Mouse (Mus musculus): Measurements from ENCODE around the gene Klk4. TPM values are rescaled to one million over a fixed set of nuclear protein-coding genes. Genes with fewer than 3 reads are reported as not detected.

Klk4 gene
- total RNA-seq, 1 experiment, result not detected

DNA sequence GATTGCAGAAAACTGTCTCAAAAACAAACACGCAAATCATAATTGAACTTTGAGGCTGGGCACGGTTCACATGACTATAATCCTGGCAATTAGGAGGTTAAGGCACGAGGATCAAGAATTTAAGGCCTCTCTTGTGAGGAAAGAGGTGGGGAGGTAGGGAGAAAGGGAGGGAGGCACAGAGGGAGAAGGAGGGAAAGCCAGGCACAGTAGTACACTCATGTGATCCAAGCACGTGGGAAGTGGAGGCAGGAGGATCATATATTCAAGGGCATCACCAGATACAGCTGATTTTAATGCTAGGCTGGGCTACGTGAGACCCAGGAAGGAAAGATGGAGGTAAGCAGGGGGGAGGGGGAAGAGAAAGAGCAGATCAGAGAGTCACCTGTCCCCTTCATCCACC is 10.4 kb downstream of the Klk4 start:
- in situ Hi-C loops (cut with MboI; ENCODE audit: low sequenced_read_pairs in 2 of 2, unreplicated experiment in 2 of 2), result loop anchor here (25.0 kb wide), 1 partner anchor 204 kb away; the partner anchor contains the start of gene Klk14 (in 2 of the 2)
- no peak for DNase-seq (ENCODE audit: low read depth, low spot score)
- Histone ChIP-seq H3K36me3 (ENCODE audit: control insufficient read depth, insufficient read depth, low read length, poor library complexity, severe bottlenecking) (no peaks in the 10 kb centered on the region), H3K9me3 (ENCODE audit: control insufficient read depth, insufficient read depth, low read depth, low read length) (no peaks in the 10 kb centered on the region), H3K4me3 (ENCODE audit: insufficient read depth in 1 of 2, low read depth in 1 of 2, low read length in 2 of 2, poor library complexity in 1 of 2, severe bottlenecking in 1 of 2) (no peak overlapping the region), H3K9ac (ENCODE audit: insufficient read depth, low read depth, low read length, poor library complexity, severe bottlenecking) (no peak overlapping the region), H3K27ac (ENCODE audit: insufficient read depth, low read depth, low read length, poor library complexity, severe bottlenecking) (no peak overlapping the region), H3K4me1 (ENCODE audit: control insufficient read depth in 2 of 2, insufficient read depth in 2 of 2, low read length in 2 of 2, poor library complexity in 1 of 2) (no peaks in the 10 kb centered on the region)
- no peak for TF ChIP-seq ZNF384 (IDR thresholded peaks at IDR 0.05; ENCODE audit: low read depth, low read length)
- no peak for TF ChIP-seq HCFC1 (IDR thresholded peaks at IDR 0.05; ENCODE audit: borderline replicate concordance, insufficient read depth, low read length)
- no peak for TF ChIP-seq CHD2 (IDR thresholded peaks at IDR 0.05; ENCODE audit: low read depth, low read length)
- no peak for TF ChIP-seq MAFK (IDR thresholded peaks at IDR 0.05; ENCODE audit: insufficient read depth, low read depth, low read length)
- TF ChIP-seq ZC3H11A (IDR thresholded peaks at IDR 0.05; ENCODE audit: borderline replicate concordance, low read depth, low read length), result no peak

GRCm38 (mm10) chr7:43891788-43892187 is 10.8 kb downstream of the Klk4 start:
- no peaks in the 10 kb centered on the region for H3K4me1 ChIP-seq (ENCODE audit: control insufficient read depth in 2 of 2, insufficient read depth in 2 of 2, low read length in 2 of 2, poor library complexity in 1 of 2)
- in situ Hi-C loops (cut with MboI; ENCODE audit: low sequenced_read_pairs in 2 of 2, unreplicated experiment in 2 of 2), result loop anchor here (25.0 kb wide), 1 partner anchor 204 kb away; the partner anchor contains the start of gene Klk14 (in 2 of the 2)
- DNase-seq (ENCODE audit: low read depth, low spot score), result no peak
- no peak overlapping the region for H3K4me3 ChIP-seq (ENCODE audit: insufficient read depth in 1 of 2, low read depth in 1 of 2, low read length in 2 of 2, poor library complexity in 1 of 2, severe bottlenecking in 1 of 2)
- TF ChIP-seq HCFC1 (IDR thresholded peaks at IDR 0.05; ENCODE audit: borderline replicate concordance, insufficient read depth, low read length), result no peak
- no peaks in the 10 kb centered on the region for H3K9me3 ChIP-seq (ENCODE audit: control insufficient read depth, insufficient read depth, low read depth, low read length)
- H3K9ac ChIP-seq (ENCODE audit: insufficient read depth, low read depth, low read length, poor library complexity, severe bottlenecking), result no peak overlapping the region
- no peak overlapping the region for H3K27ac ChIP-seq (ENCODE audit: insufficient read depth, low read depth, low read length, poor library complexity, severe bottlenecking)
- no peaks in the 10 kb centered on the region for H3K36me3 ChIP-seq (ENCODE audit: control insufficient read depth, insufficient read depth, low read length, poor library complexity, severe bottlenecking)

GRCm38 (mm10) chr7:43894836-43895235 is 13.9 kb downstream of the Klk4 start:
- no peak overlapping the region for H3K27ac ChIP-seq (ENCODE audit: insufficient read depth, low read depth, low read length, poor library complexity, severe bottlenecking)
- no peaks in the 10 kb centered on the region for H3K9me3 ChIP-seq (ENCODE audit: control insufficient read depth, insufficient read depth, low read depth, low read length)
- H3K9ac ChIP-seq (ENCODE audit: insufficient read depth, low read depth, low read length, poor library complexity, severe bottlenecking), result no peak overlapping the region
- no peak for TF ChIP-seq ZNF384 (IDR thresholded peaks at IDR 0.05; ENCODE audit: low read depth, low read length)
- TF ChIP-seq ZC3H11A (IDR thresholded peaks at IDR 0.05; ENCODE audit: borderline replicate concordance, low read depth, low read length), result peak; percentile 58; the same call in 1 of the 2 replicates
- no peak for TF ChIP-seq MAFK (IDR thresholded peaks at IDR 0.05; ENCODE audit: insufficient read depth, low read depth, low read length)
- no peak overlapping the region for H3K4me3 ChIP-seq (ENCODE audit: insufficient read depth in 1 of 2, low read depth in 1 of 2, low read length in 2 of 2, poor library complexity in 1 of 2, severe bottlenecking in 1 of 2)
- in situ Hi-C loops (cut with MboI; ENCODE audit: low sequenced_read_pairs in 2 of 2, unreplicated experiment in 2 of 2), result loop anchor here (25.0 kb wide), 1 partner anchor 208 kb away; the partner anchor contains the start of gene Klk14 (in 2 of the 2)
- peak; percentile 96 for DNase-seq (ENCODE audit: low read depth, low spot score)
- H3K36me3 ChIP-seq (ENCODE audit: control insufficient read depth, insufficient read depth, low read length, poor library complexity, severe bottlenecking), result no peaks in the 10 kb centered on the region
- no peaks in the 10 kb centered on the region for H3K4me1 ChIP-seq (ENCODE audit: control insufficient read depth in 2 of 2, insufficient read depth in 2 of 2, low read length in 2 of 2, poor library complexity in 1 of 2)

GRCm38 (mm10) chr7:43914821-43915220 is 33.9 kb downstream of the Klk4 start:
- TF ChIP-seq HCFC1 (IDR thresholded peaks at IDR 0.05; ENCODE audit: borderline replicate concordance, insufficient read depth, low read length) (no peak), CHD2 (IDR thresholded peaks at IDR 0.05; ENCODE audit: low read depth, low read length) (no peak), ZC3H11A (IDR thresholded peaks at IDR 0.05; ENCODE audit: borderline replicate concordance, low read depth, low read length) (no peak), MAFK (IDR thresholded peaks at IDR 0.05; ENCODE audit: insufficient read depth, low read depth, low read length) (no peak), ZNF384 (IDR thresholded peaks at IDR 0.05; ENCODE audit: low read depth, low read length) (no peak)
- Histone ChIP-seq H3K9me3 (ENCODE audit: control insufficient read depth, insufficient read depth, low read depth, low read length) (no peaks in the 10 kb centered on the region), H3K27ac (ENCODE audit: insufficient read depth, low read depth, low read length, poor library complexity, severe bottlenecking) (no peak overlapping the region), H3K4me1 (ENCODE audit: control insufficient read depth in 2 of 2, insufficient read depth in 2 of 2, low read length in 2 of 2, poor library complexity in 1 of 2) (no peaks in the 10 kb centered on the region), H3K4me3 (ENCODE audit: insufficient read depth in 1 of 2, low read depth in 1 of 2, low read length in 2 of 2, poor library complexity in 1 of 2, severe bottlenecking in 1 of 2) (no peak overlapping the region), H3K9ac (ENCODE audit: insufficient read depth, low read depth, low read length, poor library complexity, severe bottlenecking) (no peak overlapping the region), H3K36me3 (ENCODE audit: control insufficient read depth, insufficient read depth, low read length, poor library complexity, severe bottlenecking) (no peaks in the 10 kb centered on the region)
- no peak for DNase-seq (ENCODE audit: low read depth, low spot score)
- in situ Hi-C loops (cut with MboI; ENCODE audit: low sequenced_read_pairs in 2 of 2, unreplicated experiment in 2 of 2), result no loop called here

- Histone ChIP-seq H3K4me3 (ENCODE audit: insufficient read depth in 1 of 2, low read depth in 1 of 2, low read length in 2 of 2, poor library complexity in 1 of 2, severe bottlenecking in 1 of 2) (no peak overlapping the region), H3K36me3 (ENCODE audit: control insufficient read depth, insufficient read depth, low read length, poor library complexity, severe bottlenecking) (no peaks in the 10 kb centered on the region), H3K27ac (ENCODE audit: insufficient read depth, low read depth, low read length, poor library complexity, severe bottlenecking) (no peak overlapping the region), H3K9ac (ENCODE audit: insufficient read depth, low read depth, low read length, poor library complexity, severe bottlenecking) (no peak overlapping the region), H3K9me3 (ENCODE audit: control insufficient read depth, insufficient read depth, low read depth, low read length) (no peaks in the 10 kb centered on the region), H3K4me1 (ENCODE audit: control insufficient read depth in 2 of 2, insufficient read depth in 2 of 2, low read length in 2 of 2, poor library complexity in 1 of 2) (peaks cover 0 to 1% of the 10 kb centered on the region in 2 experiments; a peak in 1 of 4 replicates)
- DNase-seq (ENCODE audit: low read depth, low spot score), result no peak
- TF ChIP-seq CHD2 (IDR thresholded peaks at IDR 0.05; ENCODE audit: low read depth, low read length) (no peak), MAFK (IDR thresholded peaks at IDR 0.05; ENCODE audit: insufficient read depth, low read depth, low read length) (no peak), HCFC1 (IDR thresholded peaks at IDR 0.05; ENCODE audit: borderline replicate concordance, insufficient read depth, low read length) (no peak), ZC3H11A (IDR thresholded peaks at IDR 0.05; ENCODE audit: borderline replicate concordance, low read depth, low read length) (no peak), ZNF384 (IDR thresholded peaks at IDR 0.05; ENCODE audit: low read depth, low read length) (no peak)
- in situ Hi-C loops (cut with MboI; ENCODE audit: low sequenced_read_pairs in 2 of 2, unreplicated experiment in 2 of 2), result no loop called here
These were observed 37.5 kb downstream of the Klk4 start for GRCm38 (mm10) chr7:43918426-43918825.

All from ES-E14 (cell line).